Mouse (Mus musculus): ENCODE measurements around the gene A930009A15Rik.

The A930009A15Rik gene

DNA sequence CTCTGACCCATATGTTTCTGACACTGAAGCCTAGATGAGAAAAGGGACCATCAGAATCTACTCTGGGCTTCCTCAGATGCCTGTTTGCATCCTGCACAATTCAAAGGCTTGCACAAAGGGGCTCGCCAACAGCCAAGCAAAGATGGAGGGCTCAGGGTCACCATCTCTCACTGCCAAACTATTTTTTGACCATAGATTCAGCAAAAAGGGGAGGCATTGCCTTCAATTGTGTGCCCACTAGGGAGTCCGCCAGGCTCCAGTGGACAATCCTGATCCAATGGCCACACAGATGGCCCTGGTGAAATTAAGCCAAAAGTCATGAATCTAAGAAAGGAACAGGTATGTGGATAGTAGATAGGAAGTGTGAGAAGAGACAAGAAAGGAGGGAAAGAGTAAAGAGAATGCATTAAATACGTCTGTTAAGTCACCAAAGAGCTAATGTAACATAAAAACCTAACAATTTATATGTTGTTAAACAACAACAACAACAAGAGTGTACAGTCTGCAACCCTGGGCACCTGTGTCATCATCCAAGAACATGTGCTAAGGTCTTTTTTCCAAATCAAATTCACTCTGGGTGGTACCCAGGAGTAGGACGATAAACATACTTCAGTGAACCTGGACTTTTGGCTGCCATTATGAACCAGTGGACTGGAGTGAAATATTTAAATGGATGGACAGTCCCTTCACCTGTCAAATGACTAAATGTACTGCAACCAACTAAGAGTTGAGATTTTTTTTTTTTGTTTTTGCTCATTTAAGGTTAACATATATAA is 6.7 kb upstream of the A930009A15Rik start:
- Histone ChIP-seq H3K27me3 (ENCODE audit: control insufficient read depth, insufficient read depth, low read length, poor library complexity, severe bottlenecking) (no peaks in the 10 kb centered on the region), H3K36me3 (ENCODE audit: control insufficient read depth, insufficient read depth, low read length, poor library complexity, severe bottlenecking) (no peaks in the 10 kb centered on the region)
- no peak for DNase-seq (ENCODE audit: low read depth, low spot score)

DNA sequence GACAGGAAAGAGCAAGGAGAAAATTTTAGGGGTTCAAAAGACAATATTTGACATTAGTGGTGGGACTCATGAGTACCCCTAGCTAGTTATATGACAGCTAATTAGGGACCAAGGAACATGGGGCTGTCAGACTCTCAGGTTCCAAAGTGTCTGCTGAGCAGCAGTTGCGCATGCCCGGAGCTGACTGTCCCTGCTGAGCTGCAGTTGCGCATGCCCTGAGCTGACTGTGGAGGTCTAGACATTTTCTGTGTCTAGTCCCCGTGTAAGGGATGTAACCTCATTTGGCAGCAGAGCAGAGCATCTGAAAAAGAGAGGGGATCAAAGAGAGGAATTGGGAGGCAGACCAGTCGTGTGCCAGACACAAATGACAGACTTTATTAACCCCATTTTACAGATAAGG is 5.8 kb upstream of the A930009A15Rik start:
- H3K36me3 ChIP-seq (ENCODE audit: control insufficient read depth, insufficient read depth, low read length, poor library complexity, severe bottlenecking), result no peaks in the 10 kb centered on the region
- no peak for DNase-seq (ENCODE audit: low read depth, low spot score)
- no peaks in the 10 kb centered on the region for H3K27me3 ChIP-seq (ENCODE audit: control insufficient read depth, insufficient read depth, low read length, poor library complexity, severe bottlenecking)

DNA sequence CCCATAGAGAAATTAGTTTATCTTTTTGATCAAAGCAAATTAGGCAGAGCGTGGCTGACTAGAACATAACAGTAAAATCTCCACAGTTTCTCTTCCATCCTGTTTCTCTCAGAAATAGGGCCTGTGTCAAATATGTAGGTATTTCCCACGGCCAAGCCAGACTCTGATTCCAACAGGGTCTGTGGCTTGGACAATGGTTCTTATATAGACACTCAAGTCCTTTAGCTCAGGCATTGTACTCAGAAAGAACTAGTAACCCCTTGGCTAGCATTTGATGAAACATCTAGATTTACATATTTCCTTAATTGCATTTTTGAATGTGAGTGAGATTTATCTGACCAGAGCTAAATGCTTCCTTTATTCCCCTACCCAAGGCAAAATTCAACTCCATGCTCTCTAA is 791 bp downstream of the A930009A15Rik start:
- Histone ChIP-seq H3K36me3 (ENCODE audit: control insufficient read depth, insufficient read depth, low read length, poor library complexity, severe bottlenecking) (no peaks in the 10 kb centered on the region), H3K27me3 (ENCODE audit: control insufficient read depth, insufficient read depth, low read length, poor library complexity, severe bottlenecking) (no peaks in the 10 kb centered on the region)
- no peak for DNase-seq (ENCODE audit: low read depth, low spot score)

DNA sequence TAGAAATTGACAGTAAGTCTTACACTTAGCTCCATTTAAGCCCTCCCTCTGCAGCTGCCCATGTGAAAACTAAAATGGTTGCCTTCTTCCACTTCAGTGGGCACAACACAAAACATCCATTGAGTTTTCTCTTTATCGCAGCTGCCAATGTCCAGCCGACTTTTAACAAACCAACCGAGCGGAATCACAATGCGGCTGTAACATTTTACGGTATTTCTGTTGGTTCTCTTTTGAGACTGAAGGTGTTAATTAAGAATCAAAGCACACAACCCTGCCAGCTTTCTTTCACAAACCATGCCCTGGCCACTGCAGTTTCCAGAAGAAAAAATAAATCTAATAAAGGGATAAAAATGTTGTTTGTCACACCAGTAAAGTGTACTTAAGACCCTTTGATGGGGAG is 1.5 kb downstream of the A930009A15Rik start:
- no peaks in the 10 kb centered on the region for H3K27me3 ChIP-seq (ENCODE audit: control insufficient read depth, insufficient read depth, low read length, poor library complexity, severe bottlenecking)
- H3K36me3 ChIP-seq (ENCODE audit: control insufficient read depth, insufficient read depth, low read length, poor library complexity, severe bottlenecking), result no peaks in the 10 kb centered on the region
- DNase-seq (ENCODE audit: low read depth, low spot score), result no peak

DNA sequence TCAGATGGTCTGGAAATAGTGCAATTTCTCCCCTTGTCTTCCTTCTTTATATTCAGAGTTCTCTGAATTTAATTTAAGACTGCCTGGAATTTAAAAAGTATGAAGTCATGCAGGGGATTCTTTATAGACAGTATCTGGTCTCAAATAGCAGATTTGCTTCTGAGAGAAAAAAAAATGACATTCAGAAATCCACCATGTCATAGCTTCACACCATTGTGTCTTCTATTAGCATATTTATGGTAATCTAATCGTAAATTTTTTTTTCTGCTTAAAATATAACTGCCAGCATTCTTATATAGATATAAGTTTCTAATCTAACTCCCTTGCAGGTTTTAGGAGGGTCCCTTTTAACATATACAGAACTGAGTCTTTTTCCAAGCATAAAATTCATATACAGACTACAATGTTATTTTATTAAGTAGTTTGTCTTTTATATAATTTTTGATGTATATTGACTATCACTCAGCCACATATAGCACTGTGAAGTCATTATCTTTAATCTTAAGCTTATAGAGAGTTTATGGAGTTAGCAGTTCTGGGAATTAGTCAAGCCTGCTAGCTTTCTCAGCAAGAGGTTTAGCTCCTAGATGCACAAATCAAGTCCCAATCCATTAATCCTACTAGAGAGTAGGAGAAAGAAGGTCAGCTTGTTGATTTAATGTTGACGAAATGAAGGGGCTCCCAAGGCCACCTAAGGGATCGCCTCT is 2.1 kb downstream of the A930009A15Rik start:
- DNase-seq (ENCODE audit: low read depth, low spot score), result no peak
- Histone ChIP-seq H3K36me3 (ENCODE audit: control insufficient read depth, insufficient read depth, low read length, poor library complexity, severe bottlenecking) (no peaks in the 10 kb centered on the region), H3K27me3 (ENCODE audit: control insufficient read depth, insufficient read depth, low read length, poor library complexity, severe bottlenecking) (no peaks in the 10 kb centered on the region)

DNA sequence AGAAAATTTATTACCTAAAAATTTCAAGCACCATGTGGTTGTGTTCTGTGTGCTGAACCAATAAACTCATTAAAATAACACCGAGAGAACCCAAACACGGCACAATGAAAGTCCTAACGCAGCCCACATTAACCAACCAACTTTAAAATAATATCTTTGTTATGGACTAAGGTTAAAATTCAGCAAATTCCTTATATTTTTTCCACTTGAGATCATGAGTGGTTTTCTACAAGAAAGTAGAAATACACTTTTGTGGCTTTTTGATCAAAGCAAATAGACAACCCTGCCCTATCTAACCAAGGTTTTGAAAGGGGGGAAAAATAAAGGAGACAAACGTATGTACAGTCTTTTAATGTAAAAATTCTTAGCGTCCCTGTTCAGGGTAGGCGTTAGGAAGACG is 9.3 kb downstream of the A930009A15Rik start:
- no peak for DNase-seq (ENCODE audit: low read depth, low spot score)
- H3K27me3 ChIP-seq (ENCODE audit: control insufficient read depth, insufficient read depth, low read length, poor library complexity, severe bottlenecking), result no peaks in the 10 kb centered on the region

DNA sequence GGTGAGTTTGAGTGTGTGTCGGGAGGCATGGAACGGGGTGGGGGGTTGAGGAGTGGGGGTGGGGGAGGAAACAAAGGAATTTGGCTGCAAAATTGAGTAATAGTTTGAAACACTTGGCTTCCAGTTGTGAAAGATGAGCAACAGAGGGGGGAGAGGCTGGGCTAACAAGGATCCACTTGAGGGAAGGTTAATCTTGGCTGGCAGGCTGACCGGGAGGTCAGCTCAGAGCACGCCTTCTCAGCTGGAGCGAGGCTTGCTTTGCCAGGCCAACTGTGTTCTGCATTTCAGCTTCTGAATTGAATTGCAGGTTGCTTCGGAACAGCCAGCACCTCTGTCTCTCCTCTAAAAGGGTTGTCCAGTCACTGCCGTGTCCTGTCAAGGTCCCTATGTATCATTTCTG is 9.7 kb downstream of the A930009A15Rik start:
- Histone ChIP-seq H3K27me3 (ENCODE audit: control insufficient read depth, insufficient read depth, low read length, poor library complexity, severe bottlenecking) (no peaks in the 10 kb centered on the region), H3K36me3 (ENCODE audit: control insufficient read depth, insufficient read depth, low read length, poor library complexity, severe bottlenecking) (no peaks in the 10 kb centered on the region)
- no peak for DNase-seq (ENCODE audit: low read depth, low spot score)

More for the DNA sequence above, 9.3 kb downstream of the A930009A15Rik start:
- H3K36me3 ChIP-seq (ENCODE audit: control insufficient read depth, insufficient read depth, low read length, poor library complexity, severe bottlenecking), result no peaks in the 10 kb centered on the region

DNA sequence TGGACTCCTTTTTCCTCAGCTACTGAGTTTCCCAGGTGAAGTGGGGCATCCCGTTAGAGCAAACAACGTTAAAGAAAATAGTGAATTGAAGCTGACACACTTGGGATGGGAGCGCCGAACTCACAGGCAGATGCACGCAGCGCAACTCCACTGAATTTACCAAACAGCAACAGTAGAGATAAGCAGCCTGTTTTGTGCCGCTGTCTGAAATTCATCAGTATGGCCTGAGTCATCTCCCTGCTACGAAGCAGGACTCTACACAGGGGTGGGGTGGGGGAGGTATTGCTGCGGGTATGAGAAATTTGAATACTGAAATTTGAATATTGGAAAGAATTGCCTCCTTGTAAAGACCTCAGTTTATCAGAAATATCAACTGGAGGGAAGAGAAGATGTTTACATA is 12.2 kb downstream of the A930009A15Rik start:
- H3K27me3 ChIP-seq (ENCODE audit: control insufficient read depth, insufficient read depth, low read length, poor library complexity, severe bottlenecking), result no peaks in the 10 kb centered on the region
- no peak for DNase-seq (ENCODE audit: low read depth, low spot score)
- H3K36me3 ChIP-seq (ENCODE audit: control insufficient read depth, insufficient read depth, low read length, poor library complexity, severe bottlenecking), result no peaks in the 10 kb centered on the region

DNA sequence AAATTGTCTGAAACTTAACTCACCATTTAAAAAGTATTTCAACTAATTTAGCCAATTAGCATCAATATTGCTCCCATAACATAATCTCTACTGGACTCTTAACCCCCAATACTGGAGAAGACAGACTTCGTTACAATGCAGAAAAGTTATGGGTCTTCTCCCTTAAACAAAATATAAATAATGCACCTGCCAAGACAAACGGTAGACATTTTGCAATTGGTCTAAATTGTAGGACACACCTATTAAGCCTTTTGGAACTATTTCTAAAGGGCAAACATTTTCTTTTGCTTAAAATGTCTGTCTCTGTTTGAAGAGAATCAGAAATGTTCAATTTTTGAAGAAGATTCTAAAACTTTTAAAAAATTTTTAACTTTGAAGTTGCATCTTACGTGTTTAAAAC is 13.3 kb downstream of the A930009A15Rik start:
- Histone ChIP-seq H3K27me3 (ENCODE audit: control insufficient read depth, insufficient read depth, low read length, poor library complexity, severe bottlenecking) (no peaks in the 10 kb centered on the region), H3K36me3 (ENCODE audit: control insufficient read depth, insufficient read depth, low read length, poor library complexity, severe bottlenecking) (no peaks in the 10 kb centered on the region)
- no peak for DNase-seq (ENCODE audit: low read depth, low spot score)

DNA sequence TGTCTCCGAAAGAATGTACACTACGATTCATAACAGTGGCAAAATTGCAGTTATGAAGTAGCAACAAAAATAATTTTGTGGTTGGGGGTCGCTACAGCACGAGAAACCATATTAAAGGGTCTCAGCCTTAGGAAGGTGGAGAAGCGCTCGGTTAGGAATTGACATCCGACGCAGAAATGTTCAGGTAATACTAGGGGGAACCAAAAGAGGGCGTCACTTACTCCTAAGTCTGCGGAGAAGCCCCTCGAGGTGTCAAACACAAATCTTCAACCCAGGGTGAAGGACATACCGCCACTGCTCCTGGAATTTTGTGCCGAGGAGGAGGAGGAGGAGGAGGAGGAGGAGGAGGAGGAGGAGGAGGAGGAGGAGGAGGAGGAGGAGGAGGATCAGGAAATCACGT is 14.9 kb downstream of the A930009A15Rik start:
- DNase-seq (ENCODE audit: low read depth, low spot score), result no peak
- no peaks in the 10 kb centered on the region for H3K27me3 ChIP-seq (ENCODE audit: control insufficient read depth, insufficient read depth, low read length, poor library complexity, severe bottlenecking)
- H3K36me3 ChIP-seq (ENCODE audit: control insufficient read depth, insufficient read depth, low read length, poor library complexity, severe bottlenecking), result no peaks in the 10 kb centered on the region

DNA sequence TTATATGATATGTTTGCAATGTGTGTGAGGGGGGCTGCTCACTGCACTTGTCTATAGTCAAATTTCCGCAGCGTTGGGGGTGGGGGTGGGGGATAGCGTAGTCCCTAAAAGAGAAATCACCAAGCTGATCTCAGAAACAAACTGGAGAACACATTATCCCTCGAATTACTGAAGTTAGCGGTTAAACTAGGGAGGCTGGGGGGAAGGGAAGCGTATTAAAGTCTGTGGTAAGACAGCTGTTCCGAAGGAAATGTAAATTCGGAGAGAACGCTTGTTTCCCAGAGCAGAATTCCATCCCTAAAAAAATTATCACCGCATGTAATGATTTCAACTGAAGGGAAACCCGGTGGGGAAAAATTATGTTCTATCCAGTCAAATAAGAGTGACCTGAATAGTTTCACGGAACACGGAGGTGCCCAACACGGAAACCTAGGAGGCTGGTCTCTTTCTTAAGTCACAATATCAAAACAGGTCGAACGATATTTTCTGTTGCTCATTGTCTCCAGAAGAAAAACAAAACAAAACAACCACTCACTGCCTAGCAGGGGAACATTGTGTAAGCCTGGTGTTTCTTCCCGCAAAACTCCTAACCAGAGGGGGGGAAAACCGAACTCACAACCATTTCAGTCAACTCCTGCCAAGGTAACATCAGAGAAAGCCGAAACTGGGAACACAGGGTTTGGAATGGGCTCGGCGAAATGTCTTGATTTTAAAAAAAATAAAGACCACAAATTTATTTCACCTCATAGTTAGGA is 15.9 kb downstream of the A930009A15Rik start:
- no peaks in the 10 kb centered on the region for H3K36me3 ChIP-seq (ENCODE audit: control insufficient read depth, insufficient read depth, low read length, poor library complexity, severe bottlenecking)
- H3K27me3 ChIP-seq (ENCODE audit: control insufficient read depth, insufficient read depth, low read length, poor library complexity, severe bottlenecking), result no peaks in the 10 kb centered on the region
- DNase-seq (ENCODE audit: low read depth, low spot score), result no peak

DNA sequence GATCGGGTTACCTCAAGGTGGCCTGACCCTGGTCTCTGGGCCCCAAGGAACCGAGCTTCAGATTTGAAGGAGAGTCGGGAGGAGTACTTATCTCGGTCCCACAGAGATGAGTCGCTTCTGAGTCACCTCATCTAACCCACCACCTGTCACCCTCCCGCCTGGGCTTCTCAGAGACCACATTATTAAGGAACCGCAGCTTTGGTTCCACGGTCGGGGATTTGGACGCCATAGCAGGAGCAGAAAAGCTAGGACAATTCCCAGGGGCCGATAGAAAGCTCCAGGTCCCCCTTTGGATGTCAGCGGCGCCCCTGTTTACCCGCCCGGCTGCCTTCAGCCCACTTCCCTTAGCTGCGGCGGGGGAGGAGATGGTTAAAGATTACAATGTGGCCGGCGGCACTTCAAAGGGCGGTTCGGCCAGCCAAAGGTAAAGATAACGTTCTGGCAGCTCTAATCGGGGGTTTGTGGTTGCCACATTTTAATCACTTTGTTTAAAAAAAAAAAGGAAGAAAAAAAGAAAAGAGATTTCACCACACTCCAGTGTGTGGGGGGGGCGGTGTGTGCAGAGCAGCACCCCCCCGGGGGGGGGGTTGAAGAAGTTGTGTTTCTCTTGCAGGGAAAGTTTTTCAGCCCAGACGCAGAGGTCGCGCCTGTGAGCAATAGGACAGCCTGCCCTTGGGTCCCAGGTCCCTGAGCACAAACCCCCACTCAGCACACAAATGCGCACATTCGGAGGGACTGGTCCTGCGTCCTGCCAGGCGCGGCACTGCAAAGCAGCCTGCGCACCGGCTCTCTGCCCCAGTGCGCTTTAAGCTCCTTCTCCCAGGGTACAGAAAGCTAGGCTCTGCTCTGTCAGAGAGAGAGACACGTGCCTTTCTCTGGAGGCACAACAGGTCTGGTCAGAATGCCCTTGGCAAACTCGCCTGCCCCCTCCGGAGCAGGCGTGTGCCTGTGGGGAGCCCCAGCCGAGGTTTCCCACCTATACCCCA is 16.8 kb downstream of the A930009A15Rik start:
- DNase-seq (ENCODE audit: low read depth, low spot score), result peak; percentile 20
- no peaks in the 10 kb centered on the region for H3K36me3 ChIP-seq (ENCODE audit: control insufficient read depth, insufficient read depth, low read length, poor library complexity, severe bottlenecking)
- no peaks in the 10 kb centered on the region for H3K27me3 ChIP-seq (ENCODE audit: control insufficient read depth, insufficient read depth, low read length, poor library complexity, severe bottlenecking)

DNA sequence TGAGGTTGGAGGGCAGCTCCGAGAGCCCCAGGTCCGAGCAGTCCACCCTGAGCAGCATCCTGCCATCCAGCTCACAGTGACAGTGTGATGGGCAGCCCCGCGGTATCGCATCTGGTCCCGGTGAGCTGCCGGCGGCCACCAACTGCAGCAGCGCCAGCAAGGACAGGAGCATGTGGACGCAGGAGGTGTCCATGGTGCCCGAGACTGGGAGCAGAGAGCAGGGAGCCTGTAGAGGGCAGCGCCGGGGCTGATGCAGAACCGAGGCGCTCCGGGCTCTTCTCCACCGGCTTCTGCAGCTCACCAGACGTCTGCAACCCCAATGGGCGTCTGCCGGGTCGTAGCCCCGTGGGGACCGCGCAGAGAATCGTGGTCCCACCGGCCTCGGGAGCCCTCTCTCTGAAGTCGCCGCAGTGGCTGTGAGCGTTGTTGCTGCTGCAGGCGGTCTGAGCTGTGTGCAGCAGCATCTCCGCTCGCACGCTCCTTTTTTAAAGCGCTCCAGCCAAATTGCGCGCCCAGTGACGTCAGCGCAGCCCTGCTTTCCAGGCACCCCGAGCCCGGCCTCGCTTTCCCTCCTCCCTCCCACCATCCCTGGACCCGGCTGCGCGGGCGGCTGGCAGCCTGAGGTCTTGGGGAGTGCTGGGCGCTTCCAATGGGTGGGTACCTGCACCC is 17.6 kb downstream of the A930009A15Rik start, which contains the start of gene Lgr5:
TSS of gene Lgr5 (minus strand) at position 480 of the 669 bp plus-strand sequence.
- peak; percentile 0 for DNase-seq (ENCODE audit: low read depth, low spot score)
- H3K36me3 ChIP-seq (ENCODE audit: control insufficient read depth, insufficient read depth, low read length, poor library complexity, severe bottlenecking), result no peaks in the 10 kb centered on the region
- no peaks in the 10 kb centered on the region for H3K27me3 ChIP-seq (ENCODE audit: control insufficient read depth, insufficient read depth, low read length, poor library complexity, severe bottlenecking)

DNA sequence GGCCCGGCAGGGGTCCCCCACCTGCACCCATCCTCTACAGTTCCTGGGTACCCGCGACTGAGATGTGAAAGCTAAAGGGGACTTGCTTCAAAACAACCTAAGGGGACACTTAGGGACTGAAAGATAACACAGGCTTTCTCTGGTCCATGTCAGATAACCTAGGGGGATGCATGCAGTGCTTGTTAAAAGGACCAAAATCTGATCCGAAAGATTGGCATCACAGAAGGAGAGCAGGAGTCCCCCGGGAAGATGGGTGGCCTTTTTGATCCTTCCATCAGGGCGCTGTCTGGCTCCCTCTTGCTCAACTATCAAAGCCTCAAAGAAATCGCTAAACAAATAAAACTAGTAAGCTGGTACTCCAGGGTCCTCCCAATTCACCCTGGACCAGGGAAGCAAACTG is 18.2 kb downstream of the A930009A15Rik start:
- DNase-seq (ENCODE audit: low read depth, low spot score), result no peak
- Histone ChIP-seq H3K36me3 (ENCODE audit: control insufficient read depth, insufficient read depth, low read length, poor library complexity, severe bottlenecking) (no peaks in the 10 kb centered on the region), H3K27me3 (ENCODE audit: control insufficient read depth, insufficient read depth, low read length, poor library complexity, severe bottlenecking) (no peaks in the 10 kb centered on the region)

Data from splenic B cell, adult 2 months (primary cell).